9 mouse cellular contexts compared by ENCODE assay signal in genomic region chr2:14631590-14631989, GRCm38 (mm10). TPM values are rescaled to one million over a fixed set of nuclear protein-coding genes. Genes with fewer than 3 reads are reported as not detected.
DNase-seq lines count a peak whose midpoint lies in the region; ATAC-seq lines count a peak whose summit lies in the region.
"Had no signal": no experiment of that assay in that cellular context is flagged by ENCODE, and none has a peak within 500 bp of the region (broad histone marks: within the 10 kb centered on the region; RNA-seq: fewer than 3 reads in every experiment).

No protein-coding gene starts in this region.

- no peaks in the 10 kb centered on the region for H3K9me3 ChIP-seq in heart, embryonic 10.5 days
- no peaks in the 10 kb centered on the region for H3K9me3 ChIP-seq in liver, embryonic 16.5 days (replicated peaks; ENCODE audit: control insufficient read depth, low read length)

- peak; percentile 37 to 63 for DNase-seq in heart, adult 9 months (ENCODE audit: low spot score in 2 of 2)
- DNase-seq in heart, embryonic 10.5 days (ENCODE audit: low spot score), result no peak
- DNase-seq in MEL-GATA-1-ER (ENCODE audit: extremely low read depth, low read depth), result peak; percentile 55
- DNase-seq in spleen, postnatal 10 days (ENCODE audit: low spot score in 2 of 2), result peak; percentile 11 to 67
- no peak for DNase-seq in cerebellum, adult 11 months
- no peak for DNase-seq in frontal cortex, postnatal 14 days (ENCODE audit: low spot score in 2 of 2)
- no peak for DNase-seq in cerebellum, adult 9-10 months

- H3K9ac ChIP-seq in liver, embryonic 16.5 days (ENCODE audit: low read depth, low read length), result no peak overlapping the region

- 82% methylated on average over 1 of the region's 1 CpGs for WGBS in heart, embryonic 10.5 days
- 35% methylated on average over 1 of the region's 1 CpGs for WGBS in liver, embryonic 16.5 days (ENCODE audit: insufficient replicate concordance)

- no peak overlapping the region for H3K4me3 ChIP-seq in heart, embryonic 10.5 days
- no peak overlapping the region for H3K4me3 ChIP-seq in liver, embryonic 16.5 days (ENCODE audit: low read depth, low read length)

- H3K36me3 ChIP-seq in heart, embryonic 10.5 days, result peaks cover 4% of the 10 kb centered on the region; the same call in 1 of the 2 replicates
- no peaks in the 10 kb centered on the region for H3K36me3 ChIP-seq in liver, embryonic 16.5 days (ENCODE audit: control insufficient read depth, insufficient read depth)

- no peaks in the 10 kb centered on the region for H3K27me3 ChIP-seq in heart, embryonic 10.5 days (ENCODE audit: insufficient read depth, poor library complexity, severe bottlenecking)
- no peaks in the 10 kb centered on the region for H3K27me3 ChIP-seq in liver, embryonic 16.5 days (ENCODE audit: control insufficient read depth, insufficient read depth, low read depth, low read length)

- H3K4me2 ChIP-seq in liver, embryonic 16.5 days (ENCODE audit: low read depth, low read length), result no peak overlapping the region

- ATAC-seq in liver, embryonic 16.5 days (ENCODE audit: low read depth), result peak; percentile 65

- H3K27ac ChIP-seq in heart, embryonic 10.5 days, result no peak overlapping the region
- H3K27ac ChIP-seq in liver, embryonic 16.5 days (ENCODE audit: low read length), result no peak overlapping the region
- H3K27ac ChIP-seq: macrophage had no signal

- H3K4me1 ChIP-seq in heart, embryonic 10.5 days, result peaks cover 8% of the 10 kb centered on the region; the same call in 1 of the 2 replicates
- no peaks in the 10 kb centered on the region for H3K4me1 ChIP-seq in liver, embryonic 16.5 days (ENCODE audit: control insufficient read depth, low read depth, low read length)

RNA-seq across cellular contexts. Expression of gene Cacnb2, which starts 28.7 kb away (rescaled TPM):
- 8.3 and 11.3 TPM in 2 replicates for polyA plus RNA-seq in heart, embryonic 10.5 days (2016; fragmentation: Nextera tagmentation; extraction: Ambion mirVana)
- polyA plus RNA-seq in liver, embryonic 16.5 days (2015; fragmentation: Nextera tagmentation; extraction: Ambion mirVana), result 0.16 and 0.26 TPM in 2 replicates
- polyA plus RNA-seq: macrophage had no signal

Comparison
In these comparisons a context has a peak if more than half of its experiments do, and no peak if none do; other contexts are left out.
1. DNase-seq: peak in heart, adult 9 months (2 of 2), MEL-GATA-1-ER (single experiment) and spleen, postnatal 10 days (2 of 2); none in heart, embryonic 10.5 days (single experiment), cerebellum, adult 11 months (single experiment), frontal cortex, postnatal 14 days (0 of 2) and cerebellum, adult 9-10 months (single experiment).